Mouse (Mus musculus) heart, embryonic 11.5 days (tissue): ENCODE data around the gene Gnb3. TPM values are rescaled to one million over a fixed set of nuclear protein-coding genes. Genes with fewer than 3 reads are reported as not detected.

Source experiments
- ATAC-seq: fragments of 200-750 bp; cut with Nextera tagmentation; replicated peaks from 2 replicates; pipeline ENCODE4 v1.8.0; 2017; ENCODE audit warnings: moderate library complexity; ENCODE audit not compliant: insufficient number of reproducible peaks, low FRiP score, low TSS enrichment
- H3K27ac ChIP-seq: fragments of 300-500 bp; sonication (generic); 2 replicates; pipeline ENCODE4 v1.5.1; 2014; ENCODE audit warnings: mild to moderate bottlenecking, low read depth, low read length
- H3K27me3 ChIP-seq: fragments of 300-500 bp; sonication (generic); 2 replicates; pipeline ENCODE4 v1.6.1; 2014; ENCODE audit warnings: mild to moderate bottlenecking, low read length, mixed read lengths; ENCODE audit not compliant: control insufficient read depth, insufficient read depth
- H3K36me3 ChIP-seq: fragments of 300-500 bp; sonication (generic); 2 replicates; pipeline ENCODE4 v1.6.1; 2014; ENCODE audit warnings: mild to moderate bottlenecking, low read length, moderate library complexity, mixed read lengths; ENCODE audit not compliant: control insufficient read depth, insufficient read depth
- H3K4me1 ChIP-seq: fragments of 300-500 bp; sonication (generic); 2 replicates; pipeline ENCODE4 v1.6.1; 2014; ENCODE audit warnings: low read length; ENCODE audit not compliant: control insufficient read depth, insufficient read depth
- H3K4me2 ChIP-seq: fragments of 300-500 bp; sonication (generic); 2 replicates; pipeline ENCODE4 v1.6.1; 2014; ENCODE audit warnings: mild to moderate bottlenecking, moderate library complexity
- H3K4me3 ChIP-seq: fragments of 300-500 bp; sonication (generic); 2 replicates; pipeline ENCODE4 v1.5.1; 2014; ENCODE audit warnings: low read depth, low read length
- H3K9ac ChIP-seq: fragments of 300-500 bp; sonication (generic); 2 replicates; pipeline ENCODE4 v1.6.1; 2014; ENCODE audit warnings: mild to moderate bottlenecking, low read depth, low read length, moderate library complexity
- H3K9me3 ChIP-seq: fragments of 300-500 bp; sonication (generic); replicated peaks from 2 replicates; pipeline ENCODE4 v1.6.1; 2016; ENCODE audit warnings: low read length; ENCODE audit not compliant: control insufficient read depth
- WGBS: fragments of 180-500 bp; shearing (Covaris S2); extraction: QIAGEN DNeasy Blood & Tissue Kit; methylation state at CpG from one replicate; pipeline ENCODE4 v1.1.7; 2014; ENCODE audit not compliant: insufficient replicate concordance; 5-methylcytosine and 5-hydroxymethylcytosine counted together
- polyA plus RNA-seq: library from polyadenylated mRNA; unstranded; fragments of >200 nt; fragmentation: Nextera tagmentation; extraction: Ambion mirVana; gene quantifications from 2 replicates; pipeline ENCODE4 v1.2.1, GENCODE M21; 2014

Gene Gnb3
- polyA plus RNA-seq, 1 experiment from 2014 or later = 6.6 TPM

GRCm38 (mm10) chr6:124828868-124829798, 10.9 kb downstream of the Gnb3 start, which contains the start of the genes Usp5 and Cdca3:
Usp5 (minus strand) TSS chr6:124829484.
Cdca3 (plus strand) TSS chr6:124829547.
- H3K4me1 ChIP-seq = peaks cover 9% of the 10 kb centered on the region; the same call in 1 of the 2 replicates
- no peaks in the 10 kb centered on the region for H3K27me3 ChIP-seq
- peak; percentile 93 for ATAC-seq
- peak within 1 kb of the TSS; percentile 93 for H3K4me2 ChIP-seq
- peak within 1 kb of the TSS; percentile 92 for H3K27ac ChIP-seq
- H3K36me3 ChIP-seq = peaks cover 19% of the 10 kb centered on the region
- WGBS = under 1% methylated on average over 55 of the region's 55 CpGs
- peak within 1 kb of the TSS; percentile 78 for H3K9ac ChIP-seq
- H3K4me3 ChIP-seq = peak within 1 kb of the TSS; percentile 60
- no peaks in the 10 kb centered on the region for H3K9me3 ChIP-seq

GRCm38 (mm10) chr6:124828101-124828592, 11.9 kb downstream of the Gnb3 start:
- Histone ChIP-seq H3K9ac (peak overlapping the region; percentile 78), H3K4me3 (peak overlapping the region; percentile 60), H3K4me2 (peak overlapping the region; percentile 93), H3K27ac (peak overlapping the region; percentile 62), H3K4me1 (peaks cover 7% of the 10 kb centered on the region; the same call in 1 of the 2 replicates), H3K36me3 (peaks cover 28% of the 10 kb centered on the region), H3K27me3 (no peaks in the 10 kb centered on the region), H3K9me3 (no peaks in the 10 kb centered on the region)
- 26% methylated on average over 10 of the region's 10 CpGs for WGBS
- no peak for ATAC-seq

GRCm38 (mm10) chr6:124822049-124822448, 18.0 kb downstream of the Gnb3 start:
- no peak overlapping the region for H3K4me3 ChIP-seq
- 82% methylated on average over 4 of the region's 4 CpGs for WGBS
- peaks cover 63% of the 10 kb centered on the region for H3K36me3 ChIP-seq
- no peak overlapping the region for H3K27ac ChIP-seq
- ATAC-seq = no peak
- no peaks in the 10 kb centered on the region for H3K27me3 ChIP-seq
- H3K9me3 ChIP-seq = no peaks in the 10 kb centered on the region
- no peak overlapping the region for H3K9ac ChIP-seq
- H3K4me2 ChIP-seq = no peak overlapping the region
- no peaks in the 10 kb centered on the region for H3K4me1 ChIP-seq

GRCm38 (mm10) chr6:124820891-124821290, 19.2 kb downstream of the Gnb3 start:
- Histone ChIP-seq H3K9me3 (no peaks in the 10 kb centered on the region), H3K4me3 (no peak overlapping the region), H3K27ac (no peak overlapping the region), H3K36me3 (peaks cover 67% of the 10 kb centered on the region), H3K9ac (no peak overlapping the region), H3K4me2 (no peak overlapping the region), H3K27me3 (no peaks in the 10 kb centered on the region), H3K4me1 (no peaks in the 10 kb centered on the region)
- 90% methylated on average over 5 of the region's 5 CpGs for WGBS
- no peak for ATAC-seq

GRCm38 (mm10) chr6:124817971-124818370, 22.1 kb downstream of the Gnb3 start:
- H3K27ac ChIP-seq = no peak overlapping the region
- H3K27me3 ChIP-seq = no peaks in the 10 kb centered on the region
- WGBS = 87% methylated on average over 8 of the region's 8 CpGs
- ATAC-seq = no peak
- peaks cover 53% of the 10 kb centered on the region for H3K36me3 ChIP-seq
- H3K4me2 ChIP-seq = no peak overlapping the region
- H3K4me3 ChIP-seq = no peak overlapping the region
- H3K9ac ChIP-seq = no peak overlapping the region
- peaks cover 8% of the 10 kb centered on the region for H3K4me1 ChIP-seq
- no peaks in the 10 kb centered on the region for H3K9me3 ChIP-seq

- Histone ChIP-seq H3K9ac (no peak overlapping the region), H3K36me3 (peaks cover 53% of the 10 kb centered on the region), H3K4me2 (no peak overlapping the region), H3K27me3 (no peaks in the 10 kb centered on the region), H3K4me1 (peaks cover 12% of the 10 kb centered on the region), H3K9me3 (no peaks in the 10 kb centered on the region), H3K4me3 (no peak overlapping the region), H3K27ac (no peak overlapping the region)
- no peak for ATAC-seq
- WGBS = 95% methylated on average over 8 of the region's 8 CpGs
These were observed 22.5 kb downstream of the Gnb3 start for GRCm38 (mm10) chr6:124817563-124817962.

GRCm38 (mm10) chr6:124817125-124817524, 22.9 kb downstream of the Gnb3 start:
- peaks cover 54% of the 10 kb centered on the region for H3K36me3 ChIP-seq
- WGBS = 95% methylated on average over 11 of the region's 11 CpGs
- no peaks in the 10 kb centered on the region for H3K9me3 ChIP-seq
- peaks cover 17% of the 10 kb centered on the region for H3K4me1 ChIP-seq
- H3K9ac ChIP-seq = no peak overlapping the region
- H3K27me3 ChIP-seq = no peaks in the 10 kb centered on the region
- no peak overlapping the region for H3K27ac ChIP-seq
- no peak for ATAC-seq
- no peak overlapping the region for H3K4me2 ChIP-seq
- H3K4me3 ChIP-seq = no peak overlapping the region

GRCm38 (mm10) chr6:124816611-124817010, 23.5 kb downstream of the Gnb3 start:
- no peak for ATAC-seq

More at GRCm38 (mm10) chr6:124816611-124817010, 23.5 kb downstream of the Gnb3 start:
- Histone ChIP-seq H3K27ac (no peak overlapping the region), H3K4me3 (no peak overlapping the region), H3K27me3 (no peaks in the 10 kb centered on the region), H3K9ac (no peak overlapping the region), H3K4me1 (peaks cover 19% of the 10 kb centered on the region), H3K36me3 (peaks cover 51% of the 10 kb centered on the region), H3K9me3 (no peaks in the 10 kb centered on the region), H3K4me2 (no peak overlapping the region)
- WGBS = 92% methylated on average over 4 of the region's 4 CpGs
